Mouse (Mus musculus): ENCODE measurements around the gene E2f8. TPM values are rescaled to one million over a fixed set of nuclear protein-coding genes. Genes with fewer than 3 reads are reported as not detected.

E2f8 gene
- polyA plus RNA-seq, 3 experiments from 2014 or later = 0.75 to 16.1 (median 1.6) TPM

DNA sequence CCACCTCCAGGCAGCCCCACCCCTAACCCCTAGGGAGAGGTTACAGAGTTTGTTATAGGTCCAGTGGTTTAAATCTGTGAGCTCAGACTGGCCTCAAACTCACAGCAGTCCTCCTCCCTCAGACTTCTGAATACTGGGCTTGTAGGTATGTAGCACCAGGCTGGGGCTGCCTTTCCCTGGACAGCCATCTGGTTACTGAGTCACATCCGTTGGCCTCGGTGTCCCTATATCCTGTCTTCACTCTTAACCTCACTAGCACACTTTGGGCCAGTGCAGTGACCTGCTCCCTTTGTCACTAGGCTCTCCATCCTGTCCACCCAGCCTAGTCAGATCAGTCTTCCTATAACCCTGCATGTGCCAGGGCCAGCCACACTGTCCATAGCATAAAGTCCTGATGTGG lies 7.4 kb upstream of the E2f8 start:
- ATAC-seq = no peak

DNA sequence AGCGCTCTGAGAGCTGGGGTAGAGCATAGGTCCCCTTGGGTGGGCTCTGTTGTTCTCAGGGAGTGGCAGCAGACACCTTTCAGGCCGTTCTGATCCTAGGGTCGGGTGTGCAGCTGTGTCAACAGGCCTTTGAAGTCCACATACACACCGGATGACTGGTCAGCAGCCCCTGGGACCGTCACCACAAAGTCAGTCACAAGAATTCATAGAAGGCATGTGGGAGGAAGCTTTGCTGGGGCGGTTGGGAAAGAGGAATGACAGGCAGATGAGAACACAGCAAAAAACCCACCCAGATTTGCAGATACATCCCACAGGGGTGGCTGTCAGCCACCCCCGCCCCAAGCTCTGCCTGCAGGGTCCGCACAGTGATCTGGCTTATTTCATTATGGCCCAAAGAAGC lies 6.6 kb upstream of the E2f8 start:
- no peak for ATAC-seq

- no peak for ATAC-seq
Measured at GRCm38 (mm10) chr7:48884266-48884611, 2.8 kb upstream of the E2f8 start.

- ATAC-seq = no peak
Measured at GRCm38 (mm10) chr7:48883525-48884265, 2.3 kb upstream of the E2f8 start.

- no peak for ATAC-seq
Measured at GRCm38 (mm10) chr7:48881971-48882609, 694 bp upstream of the E2f8 start.

DNA sequence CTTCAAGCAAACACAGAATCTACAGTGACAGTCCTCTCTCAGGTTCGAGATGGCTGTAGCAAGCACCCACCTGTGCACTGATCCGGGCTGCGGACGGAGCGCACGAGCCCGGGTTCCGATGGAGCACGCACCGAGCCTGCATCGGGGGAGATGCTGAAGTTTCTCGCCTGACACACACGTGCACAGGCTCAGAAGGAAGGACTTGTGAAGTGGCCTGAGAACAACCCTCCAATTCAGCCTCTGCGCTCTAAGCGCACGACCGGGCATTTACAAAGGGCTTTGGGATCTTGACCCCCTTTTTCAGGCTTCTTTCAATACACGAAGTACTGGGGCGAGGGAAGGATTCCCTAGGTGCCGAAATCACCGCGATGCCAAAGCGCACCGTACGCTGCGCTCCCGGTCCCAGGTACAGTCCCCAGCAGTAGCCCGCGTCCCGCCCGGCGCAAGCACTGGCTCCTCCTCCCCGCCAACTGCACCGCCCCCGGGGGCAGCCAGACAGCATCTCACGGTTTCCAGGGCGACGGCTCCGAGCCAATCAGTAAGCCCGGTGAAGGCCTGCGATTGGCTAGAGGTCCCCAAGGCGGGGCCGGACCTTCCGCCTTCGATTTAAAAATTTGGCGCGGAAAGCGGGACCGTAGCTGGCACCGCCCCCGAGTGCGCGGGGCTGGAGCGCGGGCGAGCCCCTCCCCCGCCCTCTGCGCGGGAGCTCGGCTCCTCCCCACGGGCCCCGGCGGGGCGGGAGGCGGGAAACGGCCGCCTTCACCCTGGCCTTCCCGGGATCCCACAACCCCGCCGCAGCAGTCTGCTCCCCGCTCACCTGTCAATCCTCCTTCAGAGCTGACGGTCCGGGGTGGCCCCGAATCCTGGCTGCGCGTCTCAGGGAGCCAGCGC lies 560 bp downstream of the E2f8 start:
- peak; percentile 97 for ATAC-seq

DNA sequence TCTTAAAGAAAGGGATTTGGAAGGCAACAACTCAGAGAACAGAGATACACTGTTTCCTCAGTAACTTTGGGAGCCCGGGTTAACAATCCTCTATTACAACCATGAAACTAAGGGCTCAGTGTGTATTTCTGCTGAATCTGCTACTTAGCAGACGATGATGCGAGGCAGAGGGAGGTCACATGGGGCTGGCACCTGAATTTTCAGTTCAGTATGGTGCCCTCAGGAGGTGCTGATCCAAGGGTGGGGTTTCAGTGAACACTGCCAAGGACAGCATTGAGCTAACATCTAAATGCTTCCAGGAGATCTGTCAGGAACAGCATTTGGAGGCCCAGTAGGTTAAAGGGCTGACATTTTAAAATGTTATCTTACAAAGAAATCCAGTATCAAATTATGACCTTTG lies 1.8 kb downstream of the E2f8 start:
- no peak for ATAC-seq

DNA sequence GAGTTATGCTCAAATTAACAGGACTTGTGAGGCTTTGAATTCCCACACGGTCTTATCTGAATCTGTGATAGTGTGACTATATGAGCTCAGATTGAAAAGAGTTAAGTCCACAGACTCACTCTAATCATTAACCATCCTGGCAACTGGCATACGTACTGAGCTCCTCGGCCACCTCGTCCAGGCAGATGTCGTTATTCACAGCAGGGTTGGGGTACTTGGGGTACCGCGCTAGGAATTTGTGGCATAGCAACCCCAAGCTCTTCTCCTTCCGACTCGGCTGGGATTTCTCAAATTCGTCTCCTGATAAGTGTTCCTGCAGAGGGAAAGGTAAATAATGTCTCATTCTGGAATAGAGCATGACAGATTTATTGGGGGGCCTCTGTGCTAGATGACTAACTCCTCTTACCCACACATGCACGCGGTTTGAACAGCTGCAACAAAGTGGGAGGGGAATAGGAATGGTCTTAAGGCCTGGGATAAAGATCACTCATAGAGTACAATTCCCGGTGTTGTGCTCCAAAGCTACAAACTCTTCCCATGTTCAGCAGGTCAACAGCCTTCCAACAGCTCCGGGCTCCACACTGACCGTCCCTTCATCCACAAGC lies 3.5 kb downstream of the E2f8 start:
- ATAC-seq = no peak

- ATAC-seq = no peak
Measured at GRCm38 (mm10) chr7:48876526-48876925, 4.9 kb downstream of the E2f8 start.

- ATAC-seq = no peak
Measured at GRCm38 (mm10) chr7:48875096-48875495, 6.3 kb downstream of the E2f8 start.

DNA sequence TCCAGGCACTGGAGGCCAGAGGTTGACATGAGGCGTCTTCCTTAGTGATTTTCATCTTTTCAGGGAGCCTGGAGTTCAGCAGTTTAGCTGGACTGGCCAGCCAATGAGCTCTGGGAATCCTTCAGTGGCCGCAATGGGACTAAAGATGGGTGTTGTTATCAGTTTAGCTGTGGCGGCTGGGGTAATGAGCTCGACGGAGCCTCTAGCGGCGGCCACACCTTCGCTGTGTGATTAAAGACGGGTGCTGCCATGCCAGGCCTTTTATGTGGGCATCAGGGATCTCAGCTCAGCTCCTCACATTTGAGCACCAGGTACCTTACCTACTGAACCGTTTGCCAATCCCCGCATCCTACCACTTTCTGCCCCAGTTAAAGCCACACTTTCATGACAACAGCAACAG lies 10.1 kb downstream of the E2f8 start:
- no peak for ATAC-seq

DNA sequence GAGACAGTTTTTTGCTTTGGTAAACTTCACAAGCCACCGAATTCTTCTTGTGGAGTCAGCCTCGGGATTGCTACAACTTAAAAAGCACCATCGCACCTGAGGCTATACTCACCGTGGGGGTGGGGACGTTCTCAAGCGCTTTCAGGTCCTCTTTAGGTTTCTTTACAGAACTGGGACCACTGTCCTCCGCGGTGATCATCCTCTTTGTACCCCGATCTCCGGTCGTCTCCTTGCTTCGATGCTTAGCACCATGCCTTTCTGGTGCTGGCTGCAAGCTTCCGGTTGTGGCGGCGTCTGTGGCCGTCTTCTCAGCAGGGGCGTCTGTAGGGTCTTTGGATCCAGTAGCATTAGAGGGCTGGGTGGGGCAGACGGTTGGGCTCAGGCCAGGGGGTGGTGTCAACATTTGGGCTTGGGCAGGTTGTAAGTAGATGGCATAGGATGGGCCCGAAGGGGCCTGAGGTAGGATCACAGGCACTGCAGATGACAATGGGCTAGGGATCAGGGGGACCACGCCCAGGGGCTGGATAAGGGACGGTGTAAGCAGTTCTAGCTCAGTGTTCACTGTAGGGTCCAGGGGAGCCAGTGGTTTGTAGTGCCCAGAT lies 10.7 kb downstream of the E2f8 start:
- ATAC-seq = no peak

- no peak for ATAC-seq
Measured at GRCm38 (mm10) chr7:48870144-48870543, 11.3 kb downstream of the E2f8 start.

DNA sequence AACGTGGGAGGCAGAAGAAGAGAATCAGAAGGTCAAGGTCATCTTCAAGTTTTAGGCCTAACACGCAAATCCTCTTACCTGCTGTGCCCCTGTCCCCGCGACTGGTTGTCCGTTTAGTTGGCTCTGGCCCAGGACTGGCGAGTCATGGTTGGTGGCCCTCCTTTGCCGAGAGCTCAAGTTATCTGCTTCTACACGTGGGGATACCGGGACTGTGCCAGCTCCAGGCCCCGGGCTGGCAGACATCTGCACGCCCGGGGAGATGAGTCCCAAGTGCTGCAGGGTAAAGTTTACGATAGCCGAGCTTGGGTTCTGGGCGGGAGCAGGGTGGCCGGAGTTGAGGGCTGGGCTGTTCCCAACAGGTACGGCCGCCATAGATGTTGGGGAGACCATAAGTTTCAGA lies 13.8 kb downstream of the E2f8 start:
- ATAC-seq = no peak

DNA sequence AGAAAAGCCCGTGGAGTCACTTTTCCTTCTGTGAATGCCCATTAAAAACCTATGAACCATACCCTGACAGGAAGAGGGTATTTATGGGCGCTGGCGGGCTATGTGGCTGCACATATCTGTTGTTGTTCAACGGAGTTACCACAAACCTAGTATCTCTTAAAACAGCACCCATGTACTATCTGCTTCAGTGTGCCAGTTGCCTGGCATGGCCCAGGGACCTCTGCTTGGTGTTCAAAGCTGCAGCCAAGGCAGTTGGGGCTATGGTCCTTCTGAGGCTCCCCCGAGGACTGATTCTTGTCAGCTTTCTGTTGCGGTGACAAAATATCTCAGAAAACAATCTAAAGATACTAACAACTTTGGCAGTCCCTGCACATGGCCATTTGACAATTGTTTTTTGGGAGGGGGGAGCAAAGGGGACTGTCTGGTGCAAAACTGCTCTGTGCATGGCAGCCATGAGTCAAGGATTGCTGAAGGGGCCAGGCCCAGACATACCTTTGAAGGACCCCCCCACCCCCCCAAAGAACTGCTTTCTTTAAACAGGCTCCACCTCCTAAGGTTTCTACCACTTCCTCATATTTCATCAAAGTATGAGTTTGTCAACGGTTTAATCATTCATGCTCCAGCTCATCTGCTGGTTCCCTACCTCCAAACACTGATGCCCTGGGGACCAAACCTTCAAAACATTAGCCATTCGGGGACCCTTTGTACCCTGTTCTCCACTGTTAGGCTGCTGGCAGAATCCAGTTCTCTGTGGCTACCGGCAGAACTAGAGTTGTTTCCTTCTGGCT lies 16.5 kb downstream of the E2f8 start:
- ATAC-seq = no peak

DNA sequence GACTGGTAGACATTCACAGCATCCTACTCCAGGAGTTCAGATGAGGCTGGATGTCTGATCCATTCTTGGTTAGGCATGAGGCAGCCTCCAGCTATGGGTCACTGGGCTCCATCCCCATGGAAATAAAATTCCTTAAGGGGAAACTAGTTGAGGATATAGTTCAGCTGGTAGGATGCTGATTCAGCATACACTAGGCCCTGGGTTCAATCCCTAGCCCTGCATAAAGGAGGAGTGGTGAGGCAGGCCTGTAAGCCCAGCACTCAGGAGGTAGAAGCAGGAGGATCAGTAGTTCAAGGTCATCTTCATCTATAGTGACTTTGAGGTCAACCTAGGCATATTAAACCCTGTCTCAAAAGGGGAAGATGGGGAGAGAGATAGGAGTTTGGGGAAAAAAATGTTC lies 17.2 kb downstream of the E2f8 start:
- ATAC-seq = no peak

GRCm38 (mm10) chr7:48861796-48862195 lies 19.6 kb downstream of the E2f8 start:
- no peak for ATAC-seq

DNA sequence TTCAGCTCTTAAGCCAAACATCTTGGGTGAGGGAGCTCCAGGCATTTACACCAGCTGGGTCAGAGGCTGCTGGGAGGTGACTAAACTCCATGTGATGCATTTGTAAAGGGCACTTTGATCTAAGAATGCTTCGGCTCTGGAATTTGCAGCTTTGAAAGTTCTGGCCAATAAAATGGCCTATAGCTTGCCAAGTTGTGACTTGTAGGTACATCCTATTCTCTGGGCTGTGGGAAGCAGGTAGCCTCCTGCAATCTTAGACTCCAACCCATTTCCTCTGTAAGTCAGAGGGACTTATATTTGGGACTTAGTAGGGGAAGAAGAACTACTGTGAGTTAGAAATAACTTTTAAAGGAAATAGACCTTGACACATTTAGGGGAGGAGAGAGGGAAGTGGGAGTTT lies 20.4 kb downstream of the E2f8 start:
- no peak for ATAC-seq

GRCm38 (mm10) chr7:48859362-48859761 lies 22.0 kb downstream of the E2f8 start:
- ATAC-seq = no peak

DNA sequence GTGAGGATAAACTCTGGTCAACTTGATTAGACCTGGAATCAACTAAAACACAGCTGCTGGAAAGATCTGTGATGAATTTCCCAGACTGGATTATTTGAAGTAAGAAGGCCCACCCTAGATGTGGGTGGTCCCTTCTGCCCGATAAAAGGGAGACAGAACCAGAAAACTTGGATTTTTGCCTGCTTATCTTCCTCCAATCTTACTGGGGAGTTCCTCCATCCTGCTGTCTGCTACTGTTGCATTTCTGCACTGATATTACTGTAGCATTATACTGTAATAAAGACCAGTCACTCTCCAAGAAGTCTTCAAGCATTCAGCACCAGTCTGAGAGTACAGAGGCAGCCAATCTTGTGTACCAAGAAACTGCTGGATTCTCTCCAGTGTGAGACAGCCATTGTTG lies 23.1 kb downstream of the E2f8 start:
- ATAC-seq = no peak

DNA sequence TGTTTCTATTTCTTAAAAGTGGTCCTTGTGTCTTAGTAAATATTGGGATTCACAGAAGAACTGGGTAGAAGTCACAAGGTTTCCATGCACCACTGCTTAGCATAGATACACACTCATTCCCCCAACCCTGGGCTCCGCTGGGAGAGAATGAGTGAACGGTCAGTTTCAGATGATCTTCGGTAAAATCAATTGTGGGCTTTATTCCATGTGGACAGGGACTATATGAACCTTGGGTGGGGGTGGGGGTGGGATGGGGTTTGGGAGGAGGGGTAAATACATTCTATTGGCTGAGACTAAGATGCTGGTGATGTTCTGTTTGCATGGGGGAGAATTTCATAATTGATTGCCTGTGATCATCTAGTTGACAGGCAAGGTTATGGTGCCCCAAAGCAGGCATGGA lies 25.9 kb downstream of the E2f8 start:
- ATAC-seq = no peak

GRCm38 (mm10) chr7:48853496-48853895 lies 27.9 kb downstream of the E2f8 start:
- no peak for ATAC-seq
